Mouse (Mus musculus) stomach, embryonic 15.5 days (tissue): ENCODE data around the gene Tk1. TPM values are rescaled to one million over a fixed set of nuclear protein-coding genes. Genes with fewer than 3 reads are reported as not detected.
"Not testable (repeated sequence)": the region's sequence is repeated elsewhere in the genome, so short reads cannot be mapped to it uniquely, and the experiment has no call there.

Experiments used
- ATAC-seq: fragments of 200-750 bp; cut with Nextera tagmentation; 2 replicates; pipeline ENCODE4 v1.8.0; 2017; ENCODE audit warnings: low read depth, moderate number of reproducible peaks, moderate TSS enrichment; ENCODE audit not compliant: insufficient read depth, low FRiP score
- H3K27ac ChIP-seq: fragments of 300-500 bp; sonication (generic); 2 replicates; pipeline ENCODE4 v1.5.1; 2015; ENCODE audit warnings: mild to moderate bottlenecking, inconsistent platforms
- H3K27me3 ChIP-seq: fragments of 300-500 bp; sonication (generic); replicated peaks from 2 replicates; pipeline ENCODE4 v1.6.1; 2015; ENCODE audit warnings: inconsistent platforms
- H3K36me3 ChIP-seq: fragments of 300-500 bp; sonication (generic); 2 replicates; pipeline ENCODE4 v1.6.1; 2015; ENCODE audit warnings: inconsistent platforms
- H3K4me1 ChIP-seq: fragments of 300-500 bp; sonication (generic); 2 replicates; pipeline ENCODE4 v1.6.1; 2015; ENCODE audit warnings: inconsistent platforms
- H3K4me2 ChIP-seq: fragments of 300-500 bp; sonication (generic); 2 replicates; pipeline ENCODE4 v1.6.1; 2015; ENCODE audit warnings: mild to moderate bottlenecking, inconsistent platforms
- H3K4me3 ChIP-seq: fragments of 300-500 bp; sonication (generic); replicated peaks from 2 replicates; pipeline ENCODE4 v1.5.1; 2015; ENCODE audit warnings: inconsistent platforms
- H3K9ac ChIP-seq: fragments of 300-500 bp; sonication (generic); 2 replicates; pipeline ENCODE4 v1.6.1; 2015; ENCODE audit warnings: inconsistent platforms
- H3K9me3 ChIP-seq: fragments of 300-500 bp; sonication (generic); 2 replicates; pipeline ENCODE4 v1.6.1; 2016; ENCODE audit warnings: inconsistent platforms
- WGBS: fragments of 180-500 bp; shearing (Covaris S2); methylation state at CpG from one replicate; pipeline ENCODE4 v1.1.7; 2015; 5-methylcytosine and 5-hydroxymethylcytosine counted together
- polyA plus RNA-seq: library from polyadenylated mRNA; unstranded; fragments of >200 nt; fragmentation: Nextera tagmentation; extraction: Ambion mirVana; gene quantifications from 2 replicates; pipeline ENCODE4 v1.2.1, GENCODE M21; 2015

Tk1 gene
- polyA plus RNA-seq, 1 experiment from 2014 or later, result 139 TPM

DNA sequence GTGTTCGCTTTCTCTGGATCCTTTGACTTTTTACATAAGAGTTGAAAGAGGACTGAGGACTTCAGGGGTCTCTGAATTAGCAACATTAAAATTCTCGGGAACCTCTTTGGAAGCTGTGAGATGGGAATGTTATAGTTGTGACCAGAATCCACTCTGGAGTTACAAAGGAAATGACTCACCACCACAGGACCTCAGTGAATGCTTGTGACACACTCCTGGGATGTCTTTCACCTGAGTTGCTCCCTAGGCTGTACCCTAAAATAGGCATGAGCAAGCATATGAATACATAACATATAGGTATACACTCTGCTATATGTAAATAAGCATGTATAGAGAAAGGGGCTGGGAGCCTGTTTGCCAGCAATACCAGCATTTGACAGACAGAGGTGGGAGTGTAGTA, 17.5 kb upstream of the Tk1 start:
- no peaks in the 10 kb centered on the region for H3K27me3 ChIP-seq
- no peak overlapping the region for H3K4me2 ChIP-seq
- H3K9ac ChIP-seq, result no peak overlapping the region
- H3K27ac ChIP-seq, result no peak overlapping the region
- H3K36me3 ChIP-seq, result no peaks in the 10 kb centered on the region
- 80% methylated on average over 2 of the region's 2 CpGs for WGBS
- no peaks in the 10 kb centered on the region for H3K9me3 ChIP-seq
- ATAC-seq, result no peak
- no peak overlapping the region for H3K4me3 ChIP-seq
- H3K4me1 ChIP-seq, result peaks cover 17% of the 10 kb centered on the region

DNA sequence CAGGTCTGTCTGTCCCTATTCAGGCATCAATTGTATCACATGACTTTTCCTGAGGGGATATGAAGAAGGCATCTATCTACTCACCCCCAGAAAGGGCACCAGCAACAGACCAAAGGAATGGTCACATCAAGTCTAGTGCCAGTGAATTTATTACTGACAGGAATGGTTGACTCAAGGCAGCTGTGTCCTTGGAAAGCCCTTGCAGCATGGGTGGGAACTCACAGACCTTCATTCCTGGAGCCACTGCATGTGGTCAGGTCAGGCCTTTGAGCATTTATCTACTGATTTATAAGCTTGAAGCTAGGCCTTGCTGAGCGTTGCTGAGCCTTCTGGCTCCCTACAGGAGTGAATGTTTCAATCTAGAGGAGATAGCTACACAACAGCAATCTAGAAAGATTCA, 15.0 kb upstream of the Tk1 start:
- Histone ChIP-seq H3K27ac (no peak overlapping the region), H3K4me2 (no peak overlapping the region), H3K36me3 (no peaks in the 10 kb centered on the region), H3K9me3 (no peaks in the 10 kb centered on the region), H3K4me1 (0 out of 2 replicates have a peak, but pooled peaks cover 3% of the 10 kb centered on the region), H3K27me3 (no peaks in the 10 kb centered on the region), H3K9ac (no peak overlapping the region), H3K4me3 (no peak overlapping the region)
- WGBS, result 44% methylated on average over 1 of the region's 1 CpGs
- no peak for ATAC-seq

DNA sequence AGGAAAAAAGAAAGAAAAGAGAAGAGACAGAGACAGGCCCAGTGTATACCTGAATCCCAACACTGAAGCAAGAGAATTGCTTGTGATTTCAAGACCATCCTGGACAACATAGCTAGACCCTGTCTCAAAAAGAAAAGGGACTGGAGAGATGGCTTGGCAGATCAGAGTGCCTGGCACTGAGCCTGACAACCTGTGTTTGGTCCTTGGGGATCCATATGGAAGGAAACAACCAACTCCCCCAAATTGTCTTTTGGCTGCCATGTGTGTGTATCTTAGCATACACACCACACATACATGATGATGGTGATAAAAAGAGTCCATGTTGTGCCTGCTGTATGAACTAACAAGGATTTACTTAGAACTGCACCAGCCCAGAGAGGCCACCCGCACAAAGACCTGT, 13.1 kb upstream of the Tk1 start:
- WGBS, result 76% methylated on average over 1 of the region's 1 CpGs

DNA sequence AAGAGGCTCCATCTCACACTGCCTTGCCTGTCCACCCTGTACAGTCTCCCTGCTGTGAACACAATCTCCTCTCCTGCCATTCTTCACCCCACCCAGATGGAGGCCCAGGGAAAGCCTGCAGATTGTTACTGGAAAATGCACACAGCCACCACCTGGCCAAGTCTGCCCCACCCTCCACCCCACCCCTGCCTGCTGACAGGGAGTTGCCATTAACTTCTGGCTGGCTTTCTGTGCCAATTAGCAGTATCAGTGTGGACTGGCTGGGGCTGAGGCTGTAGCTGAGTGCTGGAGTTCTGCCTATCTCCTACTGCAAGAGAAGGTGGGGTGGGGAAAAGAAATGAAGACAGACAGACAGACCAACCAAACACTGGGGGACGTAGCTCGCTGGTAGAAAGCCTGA, 12.7 kb upstream of the Tk1 start:
- H3K4me3 ChIP-seq, result no peak overlapping the region
- no peak overlapping the region for H3K9ac ChIP-seq
- 43% methylated on average over 2 of the region's 2 CpGs for WGBS
- H3K4me1 ChIP-seq, result 0 out of 2 replicates have a peak, but pooled peaks cover 3% of the 10 kb centered on the region
- H3K27me3 ChIP-seq, result no peaks in the 10 kb centered on the region
- peak; percentile 95 for ATAC-seq
- H3K9me3 ChIP-seq, result no peaks in the 10 kb centered on the region
- no peak overlapping the region for H3K4me2 ChIP-seq
- H3K27ac ChIP-seq, result peak overlapping the region; percentile 79
- H3K36me3 ChIP-seq, result no peaks in the 10 kb centered on the region

More for the DNA sequence above, 13.1 kb upstream of the Tk1 start:
- no peak for ATAC-seq
- no peaks in the 10 kb centered on the region for H3K36me3 ChIP-seq
- H3K27me3 ChIP-seq, result no peaks in the 10 kb centered on the region
- no peak overlapping the region for H3K4me3 ChIP-seq
- no peaks in the 10 kb centered on the region for H3K9me3 ChIP-seq
- no peak overlapping the region for H3K4me2 ChIP-seq
- 0 out of 2 replicates have a peak, but pooled peaks cover 3% of the 10 kb centered on the region for H3K4me1 ChIP-seq
- H3K27ac ChIP-seq, result peak overlapping the region; percentile 79
- H3K9ac ChIP-seq, result no peak overlapping the region

DNA sequence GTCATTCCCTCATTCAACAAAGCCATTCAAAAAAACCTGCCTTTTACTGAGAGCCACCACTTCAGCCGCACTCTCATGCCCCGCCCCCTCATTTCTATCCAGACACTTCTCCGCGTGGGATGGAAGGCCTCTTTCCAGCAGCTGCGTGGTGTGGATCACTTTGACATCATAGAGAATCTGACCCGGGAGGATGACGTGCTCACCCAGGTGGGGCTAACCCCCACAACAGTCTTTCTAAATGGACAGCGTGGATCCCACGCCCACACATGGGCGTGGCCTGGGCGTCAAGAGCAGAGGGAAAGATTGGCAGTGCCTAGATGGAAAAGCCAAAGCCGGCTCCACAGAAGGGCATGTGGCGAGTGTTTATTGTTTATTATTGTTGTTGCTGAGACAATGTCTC, 10.4 kb upstream of the Tk1 start:
- H3K4me1 ChIP-seq, result peaks cover 10% of the 10 kb centered on the region
- WGBS, result 33% methylated on average over 13 of the region's 13 CpGs
- ATAC-seq, result no peak
- H3K27me3 ChIP-seq, result no peaks in the 10 kb centered on the region
- peak overlapping the region; percentile 28 for H3K4me2 ChIP-seq
- no peaks in the 10 kb centered on the region for H3K36me3 ChIP-seq
- H3K27ac ChIP-seq, result no peak overlapping the region
- H3K9ac ChIP-seq, result no peak overlapping the region
- H3K4me3 ChIP-seq, result no peak overlapping the region
- no peaks in the 10 kb centered on the region for H3K9me3 ChIP-seq

DNA sequence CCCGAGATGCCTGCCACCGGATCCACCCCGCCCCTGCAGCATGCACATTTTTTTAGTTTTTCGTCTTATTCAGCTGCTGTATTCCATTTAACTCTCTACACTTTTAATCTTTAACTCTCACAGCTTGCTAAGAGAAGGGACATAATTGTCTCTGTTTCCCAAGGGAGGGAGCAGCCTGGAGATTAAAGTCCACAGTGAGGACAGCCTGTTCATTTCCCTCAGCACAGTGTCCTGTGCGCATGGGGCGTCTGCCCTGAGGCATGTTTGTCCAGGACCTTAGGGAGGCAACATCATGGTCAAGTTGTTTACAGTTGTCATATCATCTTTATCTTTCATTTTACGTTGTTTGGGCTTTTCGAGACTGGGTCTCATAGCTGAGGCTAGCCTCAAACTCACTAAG, 8.2 kb upstream of the Tk1 start:
- WGBS, result 85% methylated on average over 8 of the region's 8 CpGs
- no peak overlapping the region for H3K27ac ChIP-seq
- no peak for ATAC-seq

DNA sequence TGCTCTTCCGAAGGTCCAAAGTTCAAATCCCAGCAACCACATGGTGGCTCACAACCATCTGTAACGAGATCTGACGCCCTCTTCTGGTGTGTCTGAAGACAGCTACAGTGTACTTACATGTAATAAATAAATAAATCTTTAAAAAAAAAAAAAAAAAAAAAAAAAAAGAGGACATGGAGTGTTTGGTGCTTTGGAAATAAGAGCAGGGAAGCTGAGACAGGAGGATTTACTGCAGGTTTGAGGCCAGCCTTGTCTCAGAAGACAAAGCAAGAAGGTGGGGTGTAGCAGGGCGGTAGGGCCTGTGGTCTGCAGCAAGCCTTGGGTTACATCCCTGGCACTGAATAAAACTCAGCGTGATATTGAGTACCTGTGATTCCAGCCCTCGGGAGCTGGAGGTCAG, 7.6 kb upstream of the Tk1 start:
- H3K4me3 ChIP-seq, result not testable (repeated sequence)

More for the DNA sequence above, 8.2 kb upstream of the Tk1 start:
- no peak overlapping the region for H3K4me3 ChIP-seq
- no peaks in the 10 kb centered on the region for H3K36me3 ChIP-seq
- H3K4me1 ChIP-seq, result peaks cover 27% of the 10 kb centered on the region
- H3K9me3 ChIP-seq, result no peaks in the 10 kb centered on the region
- no peaks in the 10 kb centered on the region for H3K27me3 ChIP-seq
- H3K4me2 ChIP-seq, result no peak overlapping the region
- H3K9ac ChIP-seq, result no peak overlapping the region

DNA sequence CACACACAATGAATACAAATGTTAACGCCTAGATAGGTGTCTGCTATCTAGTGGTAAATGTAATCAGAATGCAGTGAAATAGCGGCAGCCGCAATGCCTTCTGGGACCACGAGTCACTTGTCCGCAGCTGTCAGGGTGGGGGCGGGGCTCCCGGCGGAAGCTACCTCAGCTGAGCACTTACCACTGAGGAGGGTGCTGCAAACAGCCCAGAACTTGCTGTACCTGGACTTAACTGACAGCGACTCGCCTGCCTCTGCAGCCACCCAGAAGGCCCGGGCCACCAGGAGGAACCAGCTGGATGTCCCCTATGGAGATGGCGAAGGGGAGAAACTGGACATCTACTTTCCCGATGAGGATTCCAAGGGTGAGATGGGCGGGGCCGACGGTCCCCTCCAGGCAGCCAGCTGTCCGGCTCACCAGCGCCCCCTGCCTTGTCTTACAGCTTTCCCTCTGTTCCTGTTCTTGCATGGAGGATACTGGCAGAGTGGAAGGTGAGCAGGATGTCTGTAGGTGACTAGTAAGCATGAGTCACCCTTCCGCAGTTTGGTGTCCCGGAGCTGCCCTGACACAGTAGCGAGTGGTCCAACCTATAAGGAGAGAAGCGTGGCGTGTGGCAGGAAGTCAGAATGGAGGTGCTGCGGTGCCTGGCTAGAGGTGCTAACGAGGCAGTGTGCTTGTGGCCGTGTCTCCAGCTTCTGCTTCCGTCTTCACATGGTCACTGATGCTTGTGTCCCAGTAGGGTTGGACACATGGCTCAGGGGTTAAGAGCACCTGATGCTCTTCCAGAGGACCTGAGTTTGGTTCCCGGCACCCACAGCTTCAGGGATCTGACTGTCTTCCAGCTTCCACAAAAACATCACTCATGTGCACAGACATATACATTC, 6.4 kb upstream of the Tk1 start:
- no peak overlapping the region for H3K27ac ChIP-seq
- peak; percentile 45; the same call in 1 of the 2 replicates for ATAC-seq

More for the DNA sequence above, 7.6 kb upstream of the Tk1 start:
- H3K27ac ChIP-seq, ATAC-seq, H3K9me3 ChIP-seq, H3K36me3 ChIP-seq, H3K4me2 ChIP-seq, H3K27me3 ChIP-seq, H3K9ac ChIP-seq: not testable (repeated sequence)
- H3K4me1 ChIP-seq, result peaks cover 31% of the 10 kb centered on the region
- WGBS, result 83% methylated on average over 6 of the region's 6 CpGs

DNA sequence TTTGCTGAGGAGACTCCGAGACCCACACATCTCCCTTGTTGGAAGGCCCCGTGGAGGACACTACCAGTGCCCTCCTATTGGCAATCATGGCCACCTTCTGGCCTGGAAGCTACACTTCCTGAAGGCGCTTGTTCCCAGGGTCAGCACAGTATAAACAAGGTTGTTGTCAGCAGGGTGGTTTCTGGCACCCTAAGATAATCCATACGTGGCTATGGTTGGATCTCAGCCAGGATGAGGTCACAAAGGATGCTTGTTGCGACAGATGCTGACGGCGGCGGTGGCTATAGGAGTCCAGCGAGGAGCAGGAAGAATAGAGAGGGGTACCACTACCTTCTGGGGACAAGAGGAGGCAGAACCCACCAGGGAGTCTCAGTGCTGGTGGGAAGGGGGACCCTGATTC, 4.5 kb upstream of the Tk1 start:
- Histone ChIP-seq H3K9ac (no peak overlapping the region), H3K4me2 (no peak overlapping the region), H3K4me3 (no peak overlapping the region), H3K27ac (peak overlapping the region; percentile 83), H3K4me1 (peaks cover 57% of the 10 kb centered on the region), H3K36me3 (no peaks in the 10 kb centered on the region), H3K9me3 (no peaks in the 10 kb centered on the region), H3K27me3 (no peaks in the 10 kb centered on the region)
- no peak for ATAC-seq
- WGBS, result 60% methylated on average over 9 of the region's 9 CpGs

More for the DNA sequence above, 6.4 kb upstream of the Tk1 start:
- peak overlapping the region; percentile 55 for H3K4me2 ChIP-seq
- no peaks in the 10 kb centered on the region for H3K9me3 ChIP-seq
- H3K4me3 ChIP-seq, result peak overlapping the region; percentile 33
- H3K9ac ChIP-seq, result no peak overlapping the region
- no peaks in the 10 kb centered on the region for H3K27me3 ChIP-seq
- H3K36me3 ChIP-seq, result no peaks in the 10 kb centered on the region
- peaks cover 40% of the 10 kb centered on the region for H3K4me1 ChIP-seq
- WGBS, result 21% methylated on average over 28 of the region's 28 CpGs

DNA sequence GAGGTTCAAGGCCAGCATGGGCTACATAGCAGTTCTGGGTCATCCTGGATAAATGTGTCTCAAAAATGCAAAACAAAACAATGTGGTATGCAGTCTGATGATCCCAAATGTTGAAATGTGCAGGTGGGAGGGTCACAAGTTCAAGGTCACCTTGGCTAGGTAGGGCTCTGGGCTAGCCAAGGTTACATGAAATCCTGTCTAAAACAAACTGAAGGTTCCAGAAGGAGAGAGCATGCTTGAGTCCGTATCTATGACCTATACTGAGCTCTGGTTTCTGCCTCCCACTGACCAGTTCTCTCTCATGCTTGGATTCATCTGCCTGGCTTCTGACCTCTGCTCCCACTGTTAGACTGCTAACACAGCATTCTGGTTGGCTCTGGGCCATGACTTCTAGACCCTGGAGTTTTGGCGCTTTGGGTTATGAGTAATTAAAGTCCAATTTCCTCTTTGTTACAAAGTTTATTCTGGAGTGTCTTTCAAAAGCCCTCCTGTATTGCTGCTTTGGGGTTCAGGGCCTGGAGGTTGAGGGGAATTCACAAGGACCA, 3.9 kb upstream of the Tk1 start:
- H3K9me3 ChIP-seq, result no peaks in the 10 kb centered on the region
- no peak overlapping the region for H3K4me2 ChIP-seq
- H3K27me3 ChIP-seq, result no peaks in the 10 kb centered on the region
- 61% methylated on average over 2 of the region's 2 CpGs for WGBS
- no peak for ATAC-seq
- H3K9ac ChIP-seq, result no peak overlapping the region
- H3K4me3 ChIP-seq, result no peak overlapping the region
- H3K36me3 ChIP-seq, result no peaks in the 10 kb centered on the region
- peaks cover 63% of the 10 kb centered on the region for H3K4me1 ChIP-seq
- peak overlapping the region; percentile 83 for H3K27ac ChIP-seq

DNA sequence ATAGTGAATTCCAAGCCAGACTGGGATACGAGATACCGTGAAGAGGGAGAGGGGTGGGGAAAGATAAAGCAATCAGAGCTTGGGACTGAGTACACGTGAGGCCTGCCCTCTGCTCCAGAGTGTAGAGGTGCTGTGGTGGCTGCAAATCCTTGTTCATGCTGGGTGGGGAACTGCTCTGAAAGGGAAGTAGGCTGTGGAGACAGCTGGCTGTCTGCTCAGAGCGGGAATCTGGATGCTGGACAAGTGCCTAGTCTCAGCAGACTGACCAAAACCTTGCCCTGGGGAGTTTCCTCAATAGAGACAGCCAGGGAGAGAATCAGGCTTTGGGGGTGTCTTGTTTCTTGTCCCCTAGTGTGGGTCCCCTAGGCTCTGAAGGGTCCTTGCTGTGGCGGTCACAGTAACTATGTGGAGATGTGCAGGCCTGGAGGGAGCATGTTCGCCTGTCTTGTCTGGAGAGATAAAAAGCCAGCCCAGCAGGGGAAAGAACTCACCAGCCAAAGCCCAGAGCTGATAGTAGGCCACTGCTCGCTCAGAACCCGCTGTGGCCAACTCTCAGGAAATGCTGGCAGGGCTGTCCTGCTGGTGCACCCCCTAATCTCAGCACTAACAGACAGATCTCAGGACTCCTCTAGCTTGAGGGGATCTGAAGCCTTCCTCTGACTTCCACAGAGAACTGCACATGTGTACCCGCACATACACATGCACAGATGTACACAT, 3.2 kb upstream of the Tk1 start:
- H3K27ac ChIP-seq, result peak overlapping the region; percentile 83
- ATAC-seq, result peak; percentile 55
- no peaks in the 10 kb centered on the region for H3K36me3 ChIP-seq
- H3K27me3 ChIP-seq, result no peaks in the 10 kb centered on the region
- no peak overlapping the region for H3K4me3 ChIP-seq
- WGBS, result 39% methylated on average over 9 of the region's 9 CpGs
- peaks cover 69% of the 10 kb centered on the region for H3K4me1 ChIP-seq
- H3K9ac ChIP-seq, result no peak overlapping the region
- H3K9me3 ChIP-seq, result no peaks in the 10 kb centered on the region
- H3K4me2 ChIP-seq, result 0 out of 2 replicates have a peak overlapping the region, but pooled peaks have one; percentile 1
